Mouse (Mus musculus) kidney, postnatal 0 days (tissue): Measurements from ENCODE around the gene Hbq1a. TPM values are rescaled to one million over a fixed set of nuclear protein-coding genes. Genes with fewer than 3 reads are reported as not detected.
"Not testable (repeated sequence)": the region's sequence is repeated elsewhere in the genome, so short reads cannot be mapped to it uniquely, and the experiment has no call there.

Experiments
- ATAC-seq: fragments of 200-750 bp; cut with Nextera tagmentation; replicated peaks from 2 replicates; pipeline ENCODE4 v1.8.0; 2017; ENCODE audit warnings: low read depth, moderate number of reproducible peaks, moderate TSS enrichment, moderate library complexity; ENCODE audit not compliant: low FRiP score
- DNase-seq: peaks from one replicate; pipeline ENCODE4 v3.0.0-alpha.2; 2016; ENCODE audit warnings: low spot score
- H3K27ac ChIP-seq: fragments of 300-500 bp; sonication (generic); 2 replicates; pipeline ENCODE4 v1.5.1; 2014; ENCODE audit warnings: mild to moderate bottlenecking
- H3K27me3 ChIP-seq: fragments of 300-500 bp; sonication (generic); 2 replicates; pipeline ENCODE4 v1.6.1; 2014; ENCODE audit warnings: low read length, mixed read lengths; ENCODE audit not compliant: insufficient read depth
- H3K36me3 ChIP-seq: fragments of 300-500 bp; sonication (generic); 2 replicates; pipeline ENCODE4 v1.6.1; 2014; ENCODE audit warnings: low read length, mixed read lengths; ENCODE audit not compliant: insufficient read depth
- H3K4me1 ChIP-seq: fragments of 300-500 bp; sonication (generic); replicated peaks from 2 replicates; pipeline ENCODE4 v1.6.1; 2014; ENCODE audit warnings: antibody characterized with exemption, low read length, mixed read lengths; ENCODE audit not compliant: insufficient read depth
- H3K4me2 ChIP-seq: fragments of 300-500 bp; sonication (generic); 2 replicates; pipeline ENCODE4 v1.6.1; 2014; ENCODE audit warnings: mild to moderate bottlenecking, low read length, moderate library complexity, mixed read lengths
- H3K4me3 ChIP-seq: fragments of 300-500 bp; sonication (generic); replicated peaks from 2 replicates; pipeline ENCODE4 v1.5.1; 2014; ENCODE audit warnings: low read depth, low read length
- H3K9ac ChIP-seq: fragments of 300-500 bp; sonication (generic); 2 replicates; pipeline ENCODE4 v1.6.1; 2014; ENCODE audit warnings: low read depth, low read length
- H3K9me3 ChIP-seq: fragments of 300-500 bp; sonication (generic); replicated peaks from 2 replicates; pipeline ENCODE4 v1.6.1; 2016; ENCODE audit warnings: low read length, inconsistent platforms, mixed read lengths
- CTCF ChIP-seq: IDR thresholded peaks from 2 replicates; pipeline ENCODE4 v1.5.1; 2016; ENCODE audit warnings: antibody characterized with exemption, low read depth, mild to moderate bottlenecking, moderate library complexity
- WGBS: fragments of 180-500 bp; shearing (Covaris S2); extraction: QIAGEN DNeasy Blood & Tissue Kit; methylation state at CpG from one replicate; pipeline ENCODE4 v1.1.7; 2014; 5-methylcytosine and 5-hydroxymethylcytosine counted together
- polyA plus RNA-seq: library from polyadenylated mRNA; unstranded; fragments of >200 nt; fragmentation: Nextera tagmentation; extraction: Ambion mirVana; gene quantifications from 2 replicates; pipeline ENCODE4 v1.2.1, GENCODE M21; 2015

Gene Hbq1a
- polyA plus RNA-seq, 1 experiment from 2014 or later: not detected

DNA sequence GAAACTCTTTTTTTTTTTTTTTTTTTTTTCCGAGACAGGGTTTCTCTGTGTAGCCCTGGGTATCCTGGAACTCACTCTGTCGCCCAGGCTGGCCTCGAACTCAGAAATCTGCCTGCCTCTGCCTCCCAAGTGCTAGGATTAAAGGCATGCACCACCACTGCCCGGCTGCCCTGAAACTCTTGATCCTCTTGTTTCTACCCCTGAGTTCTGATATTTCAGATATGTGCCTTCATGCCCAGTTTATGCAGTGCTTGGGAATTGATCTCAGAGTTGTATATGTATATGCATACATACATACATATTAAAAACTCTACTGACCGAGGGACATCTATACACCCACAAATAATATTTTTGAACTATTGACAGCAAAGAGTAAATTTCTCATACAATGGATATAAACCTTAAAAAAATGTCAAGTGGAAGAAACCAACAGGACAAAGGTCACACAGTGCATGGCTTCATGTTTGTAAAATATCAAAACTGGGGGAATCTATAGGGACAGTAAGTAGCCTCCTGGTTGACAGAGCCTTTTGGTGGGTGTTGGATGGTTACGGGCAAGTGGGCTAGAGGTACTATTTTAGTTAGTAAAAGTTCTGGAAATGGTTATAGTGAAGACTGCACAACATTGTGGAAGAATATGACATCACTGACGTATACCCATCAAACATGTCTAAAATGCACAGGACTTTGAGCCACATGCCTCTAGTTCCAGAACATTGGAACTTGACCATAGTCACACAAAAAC lies 14.7 kb upstream of the Hbq1a start:
- Histone ChIP-seq H3K4me3 (no peak overlapping the region), H3K27me3 (no peaks in the 10 kb centered on the region), H3K4me2 (no peak overlapping the region), H3K9me3 (no peaks in the 10 kb centered on the region), H3K36me3 (no peaks in the 10 kb centered on the region), H3K4me1 (no peaks in the 10 kb centered on the region), H3K27ac (no peak overlapping the region), H3K9ac (no peak overlapping the region)
- 85% methylated on average over 7 of the region's 7 CpGs for WGBS
- TF ChIP-seq CTCF: no peak
- ATAC-seq: no peak
- no peak for DNase-seq

- not testable (repeated sequence) for H3K4me3 ChIP-seq, H3K27ac ChIP-seq, ATAC-seq, H3K4me1 ChIP-seq, H3K27me3 ChIP-seq, DNase-seq, H3K36me3 ChIP-seq, H3K9me3 ChIP-seq, H3K4me2 ChIP-seq, H3K9ac ChIP-seq
Measured at GRCm38 (mm10) chr11:32285887-32286286, 14.0 kb upstream of the Hbq1a start.

GRCm38 (mm10) chr11:32286695-32287492 lies 13.0 kb upstream of the Hbq1a start, which contains the start of gene Hbq1b:
Gene Hbq1b, plus strand, starts transcription at chr11:32286965.
- not testable (repeated sequence) for H3K36me3 ChIP-seq, H3K9ac ChIP-seq, ATAC-seq, H3K9me3 ChIP-seq, H3K27me3 ChIP-seq, H3K27ac ChIP-seq, H3K4me1 ChIP-seq
- peak within 1 kb of the TSS; percentile 50 for H3K4me2 ChIP-seq
- peak within 1 kb of the TSS; percentile 22 for H3K4me3 ChIP-seq
- WGBS: 18% methylated on average over 30 of the region's 33 CpGs
- peak; percentile 58 for DNase-seq
- peak; percentile 82 for TF ChIP-seq CTCF

GRCm38 (mm10) chr11:32287493-32287825 lies 12.4 kb upstream of the Hbq1a start:
- Histone ChIP-seq H3K9me3 (no peaks in the 10 kb centered on the region), H3K27ac (no peak overlapping the region), H3K4me1 (no peaks in the 10 kb centered on the region), H3K4me2 (no peak overlapping the region), H3K36me3 (no peaks in the 10 kb centered on the region), H3K9ac (no peak overlapping the region), H3K4me3 (no peak overlapping the region), H3K27me3 (no peaks in the 10 kb centered on the region)
- ATAC-seq: no peak
- DNase-seq: no peak
- no peak for TF ChIP-seq CTCF
- 70% methylated on average over 9 of the region's 9 CpGs for WGBS

DNA sequence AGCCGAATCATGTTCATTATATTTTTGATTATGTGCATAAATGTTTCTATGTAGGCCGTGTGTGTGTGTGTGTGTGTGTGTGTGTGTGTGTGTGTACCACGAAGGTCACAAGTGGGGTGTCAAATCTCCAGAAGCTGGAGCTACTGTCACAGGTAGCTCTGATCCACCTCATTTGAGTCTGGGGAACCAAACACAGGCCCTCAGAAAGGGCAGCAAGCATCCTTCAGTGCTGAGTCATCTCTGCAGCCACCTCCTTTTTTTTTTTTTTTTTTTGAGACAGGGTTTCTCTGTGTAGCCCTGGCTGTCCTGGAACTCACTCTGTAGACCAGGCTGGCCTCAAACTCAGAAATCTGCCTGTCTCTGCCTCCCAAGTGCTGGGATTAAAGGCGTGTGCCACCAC lies 7.0 kb upstream of the Hbq1a start:
- H3K4me3 ChIP-seq, H3K4me1 ChIP-seq, H3K27me3 ChIP-seq, H3K4me2 ChIP-seq, ATAC-seq, H3K9me3 ChIP-seq, H3K36me3 ChIP-seq, DNase-seq, H3K27ac ChIP-seq, H3K9ac ChIP-seq: not testable (repeated sequence)
- WGBS: 79% methylated on average over 4 of the region's 4 CpGs

DNA sequence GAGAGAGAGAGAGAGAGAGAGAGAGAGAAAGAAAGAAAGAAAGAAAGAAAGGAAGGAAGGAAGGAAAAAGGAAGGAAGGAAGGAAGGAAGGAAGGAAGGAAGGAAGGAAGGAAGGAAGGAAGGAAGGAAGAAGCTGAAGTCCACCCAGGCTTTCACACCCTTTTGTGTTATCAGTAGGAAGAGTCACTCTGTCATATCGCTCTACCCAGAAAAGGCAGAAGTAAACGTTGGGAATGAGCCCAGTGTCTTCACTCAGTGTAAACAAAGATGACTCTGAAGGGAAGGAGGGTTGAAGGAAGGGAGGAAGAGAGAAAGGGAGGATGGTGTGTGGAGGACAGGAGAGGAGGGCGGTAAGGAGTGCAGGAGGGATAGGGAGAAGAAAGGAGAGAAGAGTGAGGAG lies 6.4 kb upstream of the Hbq1a start:
- H3K27me3 ChIP-seq, H3K9ac ChIP-seq, ATAC-seq, H3K9me3 ChIP-seq, H3K4me1 ChIP-seq, DNase-seq, H3K4me2 ChIP-seq, H3K27ac ChIP-seq, H3K36me3 ChIP-seq, H3K4me3 ChIP-seq: not testable (repeated sequence)
- 55% methylated on average over 3 of the region's 3 CpGs for WGBS

DNA sequence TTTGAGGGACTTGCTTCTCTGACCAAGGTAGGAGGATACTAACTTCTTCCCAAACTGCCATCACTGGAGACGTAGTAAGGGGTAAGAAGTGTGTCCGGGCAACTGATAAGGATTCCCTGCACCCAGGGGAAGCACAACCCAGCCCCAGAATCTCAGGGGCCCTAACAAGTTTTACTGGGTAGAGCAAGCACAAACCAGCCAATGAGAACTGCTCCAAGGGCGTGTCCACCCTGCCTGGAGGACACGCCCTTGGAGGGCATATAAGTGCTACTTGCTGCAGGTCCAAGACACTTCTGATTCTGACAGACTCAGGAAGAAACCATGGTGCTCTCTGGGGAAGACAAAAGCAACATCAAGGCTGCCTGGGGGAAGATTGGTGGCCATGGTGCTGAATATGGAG lies 3.7 kb upstream of the Hbq1a start, which contains the start of gene Hba-a2:
Hba-a2 (plus strand) TSS at position 287 of the 400 bp plus-strand sequence.
- H3K4me1 ChIP-seq, H3K36me3 ChIP-seq, H3K4me3 ChIP-seq, ATAC-seq, DNase-seq, H3K9me3 ChIP-seq, H3K4me2 ChIP-seq, H3K27ac ChIP-seq, H3K9ac ChIP-seq, H3K27me3 ChIP-seq: not testable (repeated sequence)
- no CpG with 5 or more reads among the region's 4 CpGs for WGBS

GRCm38 (mm10) chr11:32297417-32297816 lies 2.5 kb upstream of the Hbq1a start:
- DNase-seq, H3K27ac ChIP-seq, H3K36me3 ChIP-seq, H3K9me3 ChIP-seq, H3K4me1 ChIP-seq, ATAC-seq, H3K27me3 ChIP-seq, H3K9ac ChIP-seq, H3K4me3 ChIP-seq, H3K4me2 ChIP-seq: not testable (repeated sequence)
- WGBS: 43% methylated on average over 2 of the region's 2 CpGs
